Mouse (Mus musculus): Measurements from ENCODE around the gene Rgl1.

DNA sequence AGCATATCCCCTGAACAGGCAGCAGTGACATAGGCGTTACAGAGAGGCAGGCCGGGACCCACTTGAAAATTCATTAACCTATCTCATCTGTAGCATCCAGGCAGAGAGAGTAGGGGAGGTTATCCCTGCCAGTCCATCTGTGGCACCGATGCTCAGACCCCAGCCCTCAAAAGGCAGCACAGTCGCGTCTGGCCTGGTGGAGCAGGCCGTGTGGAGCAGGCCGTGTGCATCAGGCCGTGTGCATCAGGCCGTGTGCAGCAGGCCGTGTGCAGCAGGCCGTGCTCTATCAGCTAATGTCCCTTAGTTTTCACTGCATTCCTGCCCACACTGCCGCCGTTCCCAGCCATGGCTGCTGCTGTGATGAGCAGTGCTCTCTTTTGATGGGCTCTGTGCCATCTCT is 229.0 kb downstream of the Rgl1 start:
- TF ChIP-seq CTCF (IDR thresholded peaks at IDR 0.05) = no peak
- TF ChIP-seq EP300 (IDR thresholded peaks at IDR 0.05) = no peak
